Mouse (Mus musculus): ENCODE measurements around the gene Olfr47.

Olfr47 gene

DNA sequence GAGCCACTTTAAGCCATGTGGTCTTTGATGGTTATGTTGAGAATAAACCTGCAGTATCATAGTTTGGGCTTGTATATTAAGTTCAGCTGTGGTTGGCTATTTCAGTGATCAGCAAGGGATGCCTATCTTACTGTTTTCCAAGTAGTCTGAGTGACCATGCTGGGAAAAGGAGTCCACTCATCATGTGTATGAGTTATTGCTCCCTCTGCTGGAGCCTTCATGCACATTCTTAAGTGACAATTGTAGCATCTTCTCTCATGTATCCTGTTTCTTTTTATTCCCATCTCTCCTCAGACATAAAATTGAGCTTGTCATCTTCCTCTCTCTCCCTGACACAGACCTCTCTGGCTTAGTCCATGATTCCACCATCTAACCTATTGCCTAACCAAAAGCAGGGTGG, 46.9 kb downstream of the Olfr47 start:
- TF ChIP-seq GATA4 (IDR thresholded peaks at IDR 0.05; ENCODE audit: insufficient replicate concordance, low read length), result no peak

DNA sequence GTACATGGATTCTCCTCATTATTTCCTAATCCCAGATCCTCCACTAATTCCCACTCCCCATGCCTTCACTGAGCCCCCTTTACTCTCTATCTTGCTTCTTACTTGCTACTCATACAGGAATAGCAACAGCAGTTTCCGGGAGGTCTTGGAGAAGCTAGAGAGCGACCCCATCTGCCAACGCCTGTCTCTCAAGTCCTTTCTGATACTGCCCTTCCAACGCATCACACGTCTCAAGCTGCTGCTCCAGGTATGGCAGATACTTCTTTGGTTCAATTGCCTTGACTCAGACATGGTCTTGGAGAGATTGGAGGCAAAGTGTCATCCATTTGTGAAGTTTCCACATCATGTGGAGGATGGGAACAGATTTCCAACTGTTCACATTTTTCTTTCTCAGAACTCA, 49.2 kb downstream of the Olfr47 start:
- no peak for TF ChIP-seq GATA4 (IDR thresholded peaks at IDR 0.05; ENCODE audit: insufficient replicate concordance, low read length)

Measured in liver, adult (tissue).